Mouse (Mus musculus): ENCODE results near the gene Ly6g5b.

Ly6g5b gene

GRCm38 (mm10) chr17:35115046-35116019, at the start of gene Ly6g5b:
Gene Ly6g5b (minus strand): TSS chr17:35115428.
- no peak for DNase-seq (ENCODE audit: low spot score in 2 of 2)

GRCm38 (mm10) chr17:35164218-35164567, 49.0 kb upstream of the Ly6g5b start:
- DNase-seq (ENCODE audit: low spot score in 2 of 2) = no peak

GRCm38 (mm10) chr17:35163326-35164081, 48.3 kb upstream of the Ly6g5b start:
- no peak for DNase-seq (ENCODE audit: low spot score in 2 of 2)

GRCm38 (mm10) chr17:35162730-35163129, 47.5 kb upstream of the Ly6g5b start:
- no peak for DNase-seq (ENCODE audit: low spot score in 2 of 2)

GRCm38 (mm10) chr17:35162121-35162520, 46.9 kb upstream of the Ly6g5b start:
- no peak for DNase-seq (ENCODE audit: low spot score in 2 of 2)

GRCm38 (mm10) chr17:35161421-35161820, 46.2 kb upstream of the Ly6g5b start:
- DNase-seq (ENCODE audit: low spot score in 2 of 2) = no peak

- DNase-seq (ENCODE audit: low spot score in 2 of 2) = no peak
Measured at GRCm38 (mm10) chr17:35159638-35160037, 44.4 kb upstream of the Ly6g5b start.

GRCm38 (mm10) chr17:35158850-35159593, 43.8 kb upstream of the Ly6g5b start:
- DNase-seq (ENCODE audit: low spot score in 2 of 2) = no peak

GRCm38 (mm10) chr17:35157661-35158175, 42.5 kb upstream of the Ly6g5b start:
- DNase-seq (ENCODE audit: low spot score in 2 of 2) = no peak

- DNase-seq (ENCODE audit: low spot score in 2 of 2) = no peak
Measured at GRCm38 (mm10) chr17:35157254-35157653, 42.0 kb upstream of the Ly6g5b start.

GRCm38 (mm10) chr17:35156461-35157200, 41.4 kb upstream of the Ly6g5b start:
- DNase-seq (ENCODE audit: low spot score in 2 of 2) = no peak

- no peak for DNase-seq (ENCODE audit: low spot score in 2 of 2)
Measured at GRCm38 (mm10) chr17:35155451-35155850, 40.2 kb upstream of the Ly6g5b start.

- no peak for DNase-seq (ENCODE audit: low spot score in 2 of 2)
Measured at GRCm38 (mm10) chr17:35154616-35155015, 39.4 kb upstream of the Ly6g5b start.

- DNase-seq (ENCODE audit: low spot score in 2 of 2) = no peak
Measured at GRCm38 (mm10) chr17:35153931-35154330, 38.7 kb upstream of the Ly6g5b start.

- no peak for DNase-seq (ENCODE audit: low spot score in 2 of 2)
Measured at GRCm38 (mm10) chr17:35153077-35153476, 37.8 kb upstream of the Ly6g5b start.

- no peak for DNase-seq (ENCODE audit: low spot score in 2 of 2)
Measured at GRCm38 (mm10) chr17:35152121-35152520, 36.9 kb upstream of the Ly6g5b start.

- DNase-seq (ENCODE audit: low spot score in 2 of 2) = no peak
Measured at GRCm38 (mm10) chr17:35147922-35148639, 32.9 kb upstream of the Ly6g5b start.

- no peak for DNase-seq (ENCODE audit: low spot score in 2 of 2)
Measured at GRCm38 (mm10) chr17:35147348-35147747, 32.1 kb upstream of the Ly6g5b start.

- DNase-seq (ENCODE audit: low spot score in 2 of 2) = no peak
Measured at GRCm38 (mm10) chr17:35146139-35146538, 30.9 kb upstream of the Ly6g5b start.

- no peak for DNase-seq (ENCODE audit: low spot score in 2 of 2)
Measured at GRCm38 (mm10) chr17:35141971-35142370, 26.7 kb upstream of the Ly6g5b start.
